Mouse (Mus musculus): ENCODE data around the gene Pank2. TPM values are rescaled to one million over a fixed set of nuclear protein-coding genes. Genes with fewer than 3 reads are reported as not detected.
"Not testable (repeated sequence)": the region's sequence is repeated elsewhere in the genome, so short reads cannot be mapped to it uniquely, and the experiment has no call there.

Gene Pank2
- total and polyA plus RNA-seq, 2 experiments from 2014 or later: 26.5 to 35.2 TPM

DNA sequence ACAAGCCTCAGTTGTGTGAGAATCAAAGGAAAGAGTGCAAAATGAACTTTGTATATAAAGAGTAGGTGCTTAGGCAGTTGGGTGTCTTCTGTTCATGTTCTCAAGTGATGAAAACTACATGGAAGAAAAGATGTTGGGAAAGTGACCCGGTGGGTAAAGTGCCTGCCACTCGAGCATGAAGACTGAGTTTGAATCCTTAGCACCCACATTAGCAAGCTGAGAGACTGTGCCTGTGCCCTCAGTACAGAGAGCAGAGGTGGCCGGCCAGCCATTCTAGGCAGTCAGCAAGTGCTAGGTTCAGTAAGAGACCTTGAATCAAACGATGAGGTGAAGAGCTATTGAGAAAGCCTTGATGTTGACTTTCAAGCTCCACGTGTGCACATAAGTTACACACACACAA, 14.4 kb downstream of the Pank2 start:
- Histone ChIP-seq H3K27ac (no peak overlapping the region), H3K36me3 (ENCODE audit: insufficient read depth, low read length) (peaks cover 41% of the 10 kb centered on the region), H3K9me3 (ENCODE audit: low read length) (no peaks in the 10 kb centered on the region), H3K4me3 (ENCODE audit: low read length) (no peak overlapping the region), H3K27me3 (ENCODE audit: insufficient read depth, low read length) (no peaks in the 10 kb centered on the region), H3K9ac (replicated peaks; ENCODE audit: low read length) (no peak overlapping the region), H3K4me1 (ENCODE audit: insufficient read depth, low read length) (no peaks in the 10 kb centered on the region), H3K4me2 (ENCODE audit: low read depth, low read length) (no peak overlapping the region)
- ATAC-seq: no peak
- no peak for DNase-seq (ENCODE audit: low spot score)
- 93% methylated on average over 5 of the region's 5 CpGs for WGBS
- no peak for TF ChIP-seq CTCF (IDR thresholded peaks at IDR 0.05; ENCODE audit: low read depth)

DNA sequence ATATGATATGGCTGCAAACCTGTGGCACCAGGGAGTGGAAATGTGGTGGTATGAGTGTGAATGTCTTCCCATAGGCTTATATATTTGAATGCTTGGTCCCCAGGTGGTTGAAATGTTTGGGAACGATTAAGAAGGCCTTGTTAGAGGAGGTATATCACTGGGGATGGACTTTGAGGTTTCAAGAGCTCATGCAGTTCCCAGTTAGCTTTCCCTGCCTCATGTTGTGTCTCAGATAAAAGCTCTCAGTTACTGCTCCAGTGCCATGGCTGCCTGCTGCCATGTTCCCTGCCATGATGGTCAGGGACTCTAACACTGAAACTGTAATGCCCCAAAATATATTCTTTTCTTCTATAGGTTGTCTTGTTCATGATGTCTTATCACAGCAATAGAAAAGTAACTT, 19.3 kb downstream of the Pank2 start:
- Histone ChIP-seq H3K36me3 (ENCODE audit: insufficient read depth, low read length) (peaks cover 21% of the 10 kb centered on the region), H3K27ac (no peak overlapping the region), H3K4me1 (ENCODE audit: insufficient read depth, low read length) (no peaks in the 10 kb centered on the region), H3K9me3 (ENCODE audit: low read length) (no peaks in the 10 kb centered on the region), H3K4me2 (ENCODE audit: low read depth, low read length) (no peak overlapping the region), H3K27me3 (ENCODE audit: insufficient read depth, low read length) (no peaks in the 10 kb centered on the region), H3K9ac (replicated peaks; ENCODE audit: low read length) (no peak overlapping the region), H3K4me3 (ENCODE audit: low read length) (no peak overlapping the region)
- TF ChIP-seq CTCF (IDR thresholded peaks at IDR 0.05; ENCODE audit: low read depth): no peak
- no peak for DNase-seq (ENCODE audit: low spot score)
- 79% methylated on average over 1 of the region's 1 CpGs for WGBS
- no peak for ATAC-seq

DNA sequence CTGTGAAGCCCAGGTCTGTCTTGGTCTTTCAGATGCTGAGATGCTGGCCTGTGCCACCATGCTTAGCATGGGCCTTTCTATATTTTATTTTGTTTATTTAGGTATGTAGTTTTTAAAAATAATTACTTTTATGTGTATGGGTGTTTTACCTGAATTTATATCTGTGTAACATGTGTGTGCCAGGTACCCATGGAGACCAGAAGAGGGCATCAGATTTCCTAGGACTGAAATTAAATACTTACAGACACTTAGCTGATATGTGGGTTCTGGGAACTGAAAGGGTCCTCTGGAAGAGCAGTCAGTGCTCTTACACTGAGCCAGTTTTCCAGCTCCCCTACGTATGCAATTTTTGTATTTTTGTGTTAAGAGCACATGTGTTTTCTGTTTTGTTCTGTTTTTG, 24.0 kb downstream of the Pank2 start:
- no peak for DNase-seq (ENCODE audit: low spot score)
- WGBS: 89% methylated on average over 1 of the region's 1 CpGs
- H3K4me1 ChIP-seq (ENCODE audit: insufficient read depth, low read length): no peaks in the 10 kb centered on the region
- H3K4me2 ChIP-seq (ENCODE audit: low read depth, low read length): no peak overlapping the region
- H3K9me3 ChIP-seq (ENCODE audit: low read length): no peaks in the 10 kb centered on the region
- H3K27me3 ChIP-seq (ENCODE audit: insufficient read depth, low read length): no peaks in the 10 kb centered on the region
- H3K36me3 ChIP-seq (ENCODE audit: insufficient read depth, low read length): peaks cover 19% of the 10 kb centered on the region; the same call in 1 of the 2 replicates
- TF ChIP-seq CTCF (IDR thresholded peaks at IDR 0.05; ENCODE audit: low read depth): peak; percentile 49
- H3K27ac ChIP-seq: no peak overlapping the region
- no peak overlapping the region for H3K9ac ChIP-seq (replicated peaks; ENCODE audit: low read length)
- ATAC-seq: no peak
- H3K4me3 ChIP-seq (ENCODE audit: low read length): no peak overlapping the region

DNA sequence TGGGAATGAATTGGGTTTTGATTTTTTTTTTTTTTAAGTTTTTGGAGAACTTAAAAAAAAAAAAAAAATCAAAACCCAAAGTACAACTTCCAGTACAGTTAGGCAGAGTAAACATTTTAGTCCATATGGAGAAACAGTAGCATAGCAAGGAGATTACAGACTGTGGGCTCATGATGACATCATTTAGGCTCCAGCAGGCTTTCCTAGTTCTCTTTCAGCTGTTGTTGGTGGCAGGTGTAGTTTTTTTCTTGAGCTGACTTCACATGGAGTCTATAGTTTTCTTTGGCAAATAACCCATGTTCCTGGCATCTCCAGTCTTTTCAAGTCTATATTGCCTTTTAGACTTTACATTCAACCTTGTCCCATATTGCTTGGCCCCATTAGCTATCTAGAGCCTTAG, 28.4 kb downstream of the Pank2 start:
- no peak for ATAC-seq
- Histone ChIP-seq H3K4me2 (ENCODE audit: low read depth, low read length) (no peak overlapping the region), H3K4me3 (ENCODE audit: low read length) (no peak overlapping the region), H3K4me1 (ENCODE audit: insufficient read depth, low read length) (no peaks in the 10 kb centered on the region), H3K9me3 (ENCODE audit: low read length) (no peaks in the 10 kb centered on the region), H3K27ac (no peak overlapping the region), H3K9ac (replicated peaks; ENCODE audit: low read length) (no peak overlapping the region), H3K36me3 (ENCODE audit: insufficient read depth, low read length) (peaks cover 24% of the 10 kb centered on the region), H3K27me3 (ENCODE audit: insufficient read depth, low read length) (no peaks in the 10 kb centered on the region)
- DNase-seq (ENCODE audit: low spot score): no peak
- TF ChIP-seq CTCF (IDR thresholded peaks at IDR 0.05; ENCODE audit: low read depth): no peak

DNA sequence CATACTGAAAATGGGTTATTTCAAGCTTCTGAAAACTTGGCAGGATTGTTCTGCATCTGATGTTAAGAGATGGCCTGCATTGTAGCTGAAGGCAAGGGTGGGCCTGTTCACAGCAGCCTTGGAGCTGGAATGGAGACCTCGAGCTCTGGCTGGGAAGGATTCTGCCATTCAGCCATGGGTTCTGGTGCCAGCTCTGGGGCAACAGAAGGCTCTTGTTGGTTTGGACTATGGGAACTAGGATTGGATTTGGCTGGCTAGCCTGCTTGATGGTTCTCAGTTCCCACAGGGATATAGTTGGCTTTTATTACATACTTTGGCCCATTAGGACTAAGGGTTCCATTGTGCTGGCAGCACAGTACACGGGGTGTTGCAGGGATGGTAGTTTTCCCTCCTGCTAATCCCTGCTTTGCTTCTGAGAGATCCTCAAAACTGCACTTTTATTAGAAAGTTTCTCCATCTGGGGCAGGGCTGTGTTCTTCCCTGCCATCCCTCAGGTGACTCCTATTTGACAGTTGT, 34.5 kb downstream of the Pank2 start:
- H3K4me3 ChIP-seq (ENCODE audit: low read length): no peak overlapping the region
- TF ChIP-seq CTCF (IDR thresholded peaks at IDR 0.05; ENCODE audit: low read depth): no peak
- WGBS: 73% methylated on average over 2 of the region's 2 CpGs
- peaks cover 21% of the 10 kb centered on the region for H3K36me3 ChIP-seq (ENCODE audit: insufficient read depth, low read length)
- no peaks in the 10 kb centered on the region for H3K9me3 ChIP-seq (ENCODE audit: low read length)
- H3K27ac ChIP-seq: 0 out of 2 replicates have a peak overlapping the region, but pooled peaks have one; percentile 20
- H3K9ac ChIP-seq (replicated peaks; ENCODE audit: low read length): no peak overlapping the region
- H3K27me3 ChIP-seq (ENCODE audit: insufficient read depth, low read length): no peaks in the 10 kb centered on the region
- DNase-seq (ENCODE audit: low spot score) (no peak), ATAC-seq (peak; percentile 41; the same call in 1 of the 2 replicates)
- H3K4me2 ChIP-seq (ENCODE audit: low read depth, low read length): no peak overlapping the region
- no peaks in the 10 kb centered on the region for H3K4me1 ChIP-seq (ENCODE audit: insufficient read depth, low read length)

DNA sequence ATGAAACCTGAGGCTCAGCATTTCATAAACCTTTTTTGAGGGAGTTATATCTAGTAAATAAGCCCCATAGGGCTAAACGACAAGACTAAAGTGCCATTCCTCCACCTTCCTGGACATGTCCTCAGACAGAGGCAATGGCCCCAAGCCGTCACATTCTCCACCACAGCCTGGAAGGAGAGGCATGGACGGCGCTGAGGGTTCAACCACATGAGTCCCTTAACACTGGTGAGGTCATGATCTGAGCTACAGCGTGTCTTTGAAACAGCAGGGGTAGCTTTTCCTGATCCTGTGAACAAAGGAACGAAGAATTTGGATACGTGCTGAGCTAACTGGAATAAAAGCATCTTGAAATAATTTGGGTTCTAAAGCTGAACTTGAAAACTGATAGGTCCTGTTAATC, 36.4 kb downstream of the Pank2 start:
- not testable (repeated sequence) for H3K4me3 ChIP-seq (ENCODE audit: low read length); H3K9me3 ChIP-seq (ENCODE audit: low read length); H3K4me1 ChIP-seq (ENCODE audit: insufficient read depth, low read length); DNase-seq (ENCODE audit: low spot score); H3K9ac ChIP-seq (replicated peaks; ENCODE audit: low read length); ATAC-seq; H3K27ac ChIP-seq; H3K4me2 ChIP-seq (ENCODE audit: low read depth, low read length); H3K27me3 ChIP-seq (ENCODE audit: insufficient read depth, low read length)
- H3K36me3 ChIP-seq (ENCODE audit: insufficient read depth, low read length): peaks cover 29% of the 10 kb centered on the region
- 40% methylated on average over 7 of the region's 7 CpGs for WGBS

DNA sequence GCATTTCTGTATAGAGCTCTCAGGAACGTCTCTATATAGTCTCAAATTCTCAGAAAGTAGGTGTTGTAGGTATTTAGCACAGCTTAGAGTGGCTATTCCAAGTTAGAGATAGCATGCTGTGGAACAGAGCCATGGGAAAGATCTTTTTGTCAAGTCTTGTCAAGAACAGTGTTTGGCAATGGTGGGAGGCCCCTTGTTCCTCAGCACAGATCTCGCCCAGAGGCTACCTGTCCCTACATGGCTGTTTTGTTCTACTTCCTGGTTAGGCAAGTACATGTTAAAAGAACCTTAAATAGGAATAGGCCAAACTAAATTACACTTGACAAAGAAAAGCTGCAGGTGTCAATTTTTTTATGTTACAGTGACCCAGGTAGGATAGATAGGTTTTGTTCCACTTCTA, 38.2 kb downstream of the Pank2 start:
- no peak for DNase-seq (ENCODE audit: low spot score)
- no peaks in the 10 kb centered on the region for H3K9me3 ChIP-seq (ENCODE audit: low read length)
- H3K9ac ChIP-seq (replicated peaks; ENCODE audit: low read length): no peak overlapping the region
- no peak overlapping the region for H3K4me2 ChIP-seq (ENCODE audit: low read depth, low read length)
- H3K36me3 ChIP-seq (ENCODE audit: insufficient read depth, low read length): peaks cover 31% of the 10 kb centered on the region
- 85% methylated on average over 2 of the region's 2 CpGs for WGBS
- TF ChIP-seq CTCF (IDR thresholded peaks at IDR 0.05; ENCODE audit: low read depth): no peak
- H3K27me3 ChIP-seq (ENCODE audit: insufficient read depth, low read length): no peaks in the 10 kb centered on the region
- H3K4me1 ChIP-seq (ENCODE audit: insufficient read depth, low read length): no peaks in the 10 kb centered on the region
- ATAC-seq: no peak
- no peak overlapping the region for H3K27ac ChIP-seq
- H3K4me3 ChIP-seq (ENCODE audit: low read length): no peak overlapping the region

All from hindbrain, postnatal 0 days (tissue).